Comparison of ENCODE assay signal across 23 mouse cellular contexts in genomic region chr1:63437529-63437928, GRCm38 (mm10). TPM values are rescaled to one million over a fixed set of nuclear protein-coding genes. Genes with fewer than 3 reads are reported as not detected.
DNase-seq lines count a peak whose midpoint lies in the region; ATAC-seq lines count a peak whose summit lies in the region.
"Had no signal": no experiment of that assay in that cellular context is flagged by ENCODE, and none has a peak within 500 bp of the region (broad histone marks: within the 10 kb centered on the region; RNA-seq: fewer than 3 reads in every experiment).

No protein-coding gene starts in this region.

- ATAC-seq in megakaryocyte, adult 5-6 weeks (ENCODE audit: poor library complexity, severe bottlenecking), result peak; percentile 40; the same call in 1 of the 2 replicates
- ATAC-seq: CD4-positive, CD25-positive, alpha-beta regulatory T cell, adult 4 months; forebrain, embryonic 14.5 days; midbrain, embryonic 16.5 days; Patski had no signal

- DNase-seq in heart, adult 11 months, result peak; percentile 76
- DNase-seq in heart, adult 9 months (ENCODE audit: low spot score in 2 of 2), result no peak
- peak; percentile 64 for DNase-seq in 416B (ENCODE audit: low read depth)
- DNase-seq in MEL-GATA-1-ER (ENCODE audit: extremely low read depth, low read depth), result peak; percentile 100
- no peak for DNase-seq in c-Kit-positive CD71-positive TER-119-positive erythroid progenitor cells, embryonic 14.5 days (ENCODE audit: low spot score)
- DNase-seq in left cerebral cortex, adult 18-20 months (ENCODE audit: low spot score in 2 of 2), result no peak
- DNase-seq in neural tube, embryonic 10.5 days (ENCODE audit: extremely low spot score, low spot score), result no peak
- DNase-seq: adrenal gland, postnatal 10 days; cerebellum, adult 11-12 months; cerebellum, postnatal 10 days; gastrocnemius, postnatal 25 days; heart, adult 2 months; heart, postnatal 10 days; kidney, adult 18-20 months; kidney, postnatal 25 days; lung, postnatal 4 days; right cerebral cortex, postnatal 4 days; thymus, postnatal 4 days had no signal

RNA-seq across cellular contexts. Expression of gene Adam23, which starts 8.2 kb away (rescaled TPM):
- not detected in 2 replicates for total RNA-seq in megakaryocyte, adult 5-6 weeks (2015)
- total RNA-seq in megakaryocyte, adult 5-6 weeks (2017), result not detected in 2 replicates
- total RNA-seq in left cerebral cortex, adult 18-20 months (2021), result 100 to 1,000 TPM; 135 to 146 TPM

Comparison
In these comparisons a context has a peak if more than half of its experiments do, and no peak if none do; other contexts are left out.
1. DNase-seq: peak in heart, adult 11 months (single experiment), 416B (single experiment) and MEL-GATA-1-ER (single experiment); none in heart, adult 9 months (0 of 2), c-Kit-positive CD71-positive TER-119-positive erythroid progenitor cells, embryonic 14.5 days (single experiment), left cerebral cortex, adult 18-20 months (0 of 2) and neural tube, embryonic 10.5 days (single experiment).
2. RNA of gene Adam23, which starts 8.2 kb away (total RNA-seq): 135 to 146 TPM in left cerebral cortex, adult 18-20 months; not detected in megakaryocyte, adult 5-6 weeks; every median in the first group is over 100 times any median in the second.